Mouse (Mus musculus) ES-E14 (cell line): ENCODE data around the gene Tmem183a.

Experiments used
- CHD2 ChIP-seq: IDR thresholded peaks from 2 replicates; pipeline ENCODE4 v1.6.1; 2014; ENCODE audit warnings: mild to moderate bottlenecking, low read depth, low read length, inconsistent platforms
- HCFC1 ChIP-seq: IDR thresholded peaks from 2 replicates; pipeline ENCODE4 v1.6.1; 2012; ENCODE audit warnings: low read length, inconsistent platforms, borderline replicate concordance; ENCODE audit not compliant: insufficient read depth
- MAFK ChIP-seq: IDR thresholded peaks from 2 replicates; pipeline ENCODE4 v1.6.1; 2014; ENCODE audit warnings: mild to moderate bottlenecking, low read depth, low read length, inconsistent platforms; ENCODE audit not compliant: insufficient read depth
- ZC3H11A ChIP-seq: IDR thresholded peaks from 2 replicates; pipeline ENCODE4 v1.6.1; 2012; ENCODE audit warnings: low read depth, mild to moderate bottlenecking, inconsistent platforms, low read length, borderline replicate concordance
- ZNF384 ChIP-seq: IDR thresholded peaks from 2 replicates; pipeline ENCODE4 v1.6.1; 2012; ENCODE audit warnings: low read depth, low read length, inconsistent platforms

- TF ChIP-seq ZNF384 (no peak), CHD2 (no peak), MAFK (no peak), ZC3H11A (no peak), HCFC1 (no peak)
Measured at GRCm38 (mm10) chr1:134385666-134386065, 23.9 kb upstream of the Tmem183a start, which contains the start of gene 4933406M09Rik.
